Mouse (Mus musculus): ENCODE results near the gene Fkrp.

GRCm38 (mm10) chr7:16781816-16782554, 34.5 kb downstream of the Fkrp start:
- no peak for TF ChIP-seq POLR2A (IDR thresholded peaks at IDR 0.05; ENCODE audit: borderline replicate concordance, extremely low read depth, low read depth, low read length)
- TF ChIP-seq CTCF (IDR thresholded peaks at IDR 0.05; ENCODE audit: insufficient read depth, low read length): no peak

Data from lung, adult 2 months (tissue).